Mouse (Mus musculus) MEL (cell line): ENCODE data around the gene Unc45a.

Source experiments
- CHD1 ChIP-seq: IDR thresholded peaks from 2 replicates; pipeline ENCODE4 v1.6.1; 2012; ENCODE audit warnings: low read depth, mild to moderate bottlenecking, inconsistent platforms, low read length, improper control_type of control experiment
- CTCF ChIP-seq, 3 experiments: IDR thresholded peaks in 2 of 3; conservative IDR thresholded peaks in 1 of 3; 2 replicates each; pipeline ENCODE4 v1.5.1; 2011 to 2012; ENCODE audit warnings: low read length in 3 of 3, low read depth in 2 of 3, mild to moderate bottlenecking in 2 of 3, improper control_type of control experiment in 1 of 3, inconsistent platforms in 1 of 3, mixed read lengths in 1 of 3, moderate library complexity in 1 of 3; ENCODE audit not compliant: control insufficient read depth in 1 of 3, insufficient read depth in 1 of 3, poor library complexity in 1 of 3, severe bottlenecking in 1 of 3
- E2F4 ChIP-seq: IDR thresholded peaks from 2 replicates; pipeline ENCODE4 v1.6.1; 2011; ENCODE audit warnings: low read depth, low read length, improper control_type of control experiment, borderline replicate concordance
- EP300 ChIP-seq, 2 experiments: IDR thresholded peaks; 2 replicates each; pipeline ENCODE4 v1.6.1; 2011; ENCODE audit warnings: improper control_type of control experiment in 2 of 2, low read length in 2 of 2, low read depth in 1 of 2, mild to moderate bottlenecking in 1 of 2
- MAFK ChIP-seq: IDR thresholded peaks from 2 replicates; pipeline ENCODE4 v1.6.1; 2011; ENCODE audit warnings: low read depth, mild to moderate bottlenecking, low read length, improper control_type of control experiment, borderline replicate concordance
- MYC ChIP-seq: IDR thresholded peaks from 2 replicates; pipeline ENCODE4 v1.6.1; 2011; ENCODE audit warnings: low read depth, mild to moderate bottlenecking, low read length, improper control_type of control experiment, moderate library complexity
- NRF1 ChIP-seq: IDR thresholded peaks from 2 replicates; pipeline ENCODE4 v1.6.1; 2014; ENCODE audit warnings: low read depth, mild to moderate bottlenecking, inconsistent platforms, low read length, improper control_type of control experiment, moderate library complexity; ENCODE audit not compliant: poor library complexity, insufficient read depth, severe bottlenecking
- SIN3A ChIP-seq: IDR thresholded peaks from 2 replicates; pipeline ENCODE4 v1.6.1; 2012; ENCODE audit warnings: low read length, improper control_type of control experiment, inconsistent platforms

GRCm38 (mm10) chr7:80339793-80340628 lies 794 bp downstream of the Unc45a start:
- peak; percentile 70 to 87 (median 86) for TF ChIP-seq CTCF (IDR thresholded peaks at IDR 0.05 in 2 of 3, conservative IDR thresholded peaks at IDR 0.05 in 1 of 3; ENCODE audit: control insufficient read depth in 1 of 3, insufficient read depth in 1 of 3, low read depth in 2 of 3, low read length in 3 of 3, poor library complexity in 1 of 3, severe bottlenecking in 1 of 3)
- no peak for TF ChIP-seq CHD1
- peak; percentile 87 for TF ChIP-seq SIN3A
- TF ChIP-seq EP300 (IDR thresholded peaks at IDR 0.05; ENCODE audit: low read depth in 1 of 2, low read length in 2 of 2), result no peak
- TF ChIP-seq MYC, result 0 out of 2 replicates have a peak, but pooled peaks have one; percentile 33
- TF ChIP-seq NRF1, result peak; percentile 99
- no peak for TF ChIP-seq MAFK
- TF ChIP-seq E2F4, result no peak
